Mouse (Mus musculus): Measurements from ENCODE around the gene Fras1. TPM values are rescaled to one million over a fixed set of nuclear protein-coding genes. Genes with fewer than 3 reads are reported as not detected.

Fras1 gene
- total and polyA plus RNA-seq, 3 experiments = 1.00 to 1.6 (median 1.3) TPM

DNA sequence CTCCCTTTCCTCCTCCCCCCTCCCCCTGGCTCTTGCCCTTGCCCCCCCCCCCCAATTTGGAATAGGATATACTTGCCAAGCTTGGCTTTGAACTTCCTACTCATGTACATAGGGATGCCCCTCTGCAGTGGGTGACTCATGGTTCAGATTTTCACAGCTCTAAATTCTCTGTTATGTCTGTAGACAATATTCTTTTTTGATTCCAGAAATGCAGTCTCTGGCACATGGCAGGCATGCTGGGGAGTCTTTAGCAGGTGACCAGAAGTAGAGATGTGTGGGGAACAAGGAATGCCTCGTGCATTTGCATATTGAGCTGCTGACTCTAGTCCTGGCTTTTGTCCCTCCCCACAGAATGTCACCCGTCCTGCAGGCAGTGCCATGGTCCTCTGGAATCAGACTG, 244.3 kb downstream of the Fras1 start:
- no peak overlapping the region for H3K9ac ChIP-seq (ENCODE audit: low read depth, low read length)
- DNase-seq = no peak
- TF ChIP-seq POLR2A (IDR thresholded peaks at IDR 0.05; ENCODE audit: insufficient read depth, low read depth, low read length) = no peak
- no peak for TF ChIP-seq EP300 (IDR thresholded peaks at IDR 0.05; ENCODE audit: insufficient read depth, low read depth, low read length)
- no peak for TF ChIP-seq CTCF (IDR thresholded peaks at IDR 0.05)
- no peaks in the 10 kb centered on the region for H3K79me2 ChIP-seq (replicated peaks; ENCODE audit: control insufficient read depth, insufficient read depth, low read length)
- 49% methylated on average over 2 of the region's 2 CpGs for WGBS
- H3K4me3 ChIP-seq = no peak overlapping the region
- intact Hi-C loops (cut with DNase I) = no loop called here
- no peaks in the 10 kb centered on the region for H3K36me3 ChIP-seq (ENCODE audit: control insufficient read depth, insufficient read depth, low read length)
- no peaks in the 10 kb centered on the region for H3K27me3 ChIP-seq (ENCODE audit: control insufficient read depth, insufficient read depth, low read length)
- no peak overlapping the region for H3K27ac ChIP-seq
- H3K4me1 ChIP-seq (ENCODE audit: control insufficient read depth, insufficient read depth, low read length) = no peaks in the 10 kb centered on the region; the same call in none of the 2 replicates

DNA sequence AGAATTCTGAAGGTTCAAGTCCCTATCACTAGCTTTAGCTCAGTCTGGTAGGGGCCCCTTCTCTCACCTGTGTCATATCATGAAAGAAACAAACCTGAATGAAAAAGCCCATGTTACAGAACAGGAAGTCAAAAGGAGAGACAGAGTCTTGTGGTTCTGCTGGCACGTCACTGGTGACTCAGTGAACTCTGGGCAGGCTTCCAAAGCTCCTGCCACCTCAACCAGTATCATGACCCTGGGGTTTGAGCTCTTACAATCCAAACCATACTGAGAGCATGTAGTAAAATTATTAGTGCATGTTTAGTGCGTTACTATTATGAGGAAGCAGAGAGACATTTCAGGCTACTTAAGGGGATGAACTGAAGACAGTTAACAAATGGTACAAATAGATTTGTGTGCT, 246.5 kb downstream of the Fras1 start:
- Histone ChIP-seq H3K4me3 (no peak overlapping the region), H3K79me2 (replicated peaks; ENCODE audit: control insufficient read depth, insufficient read depth, low read length) (no peaks in the 10 kb centered on the region), H3K4me1 (ENCODE audit: control insufficient read depth, insufficient read depth, low read length) (no peaks in the 10 kb centered on the region; the same call in none of the 2 replicates), H3K27ac (no peak overlapping the region), H3K27me3 (ENCODE audit: control insufficient read depth, insufficient read depth, low read length) (no peaks in the 10 kb centered on the region), H3K9ac (ENCODE audit: low read depth, low read length) (no peak overlapping the region), H3K36me3 (ENCODE audit: control insufficient read depth, insufficient read depth, low read length) (no peaks in the 10 kb centered on the region)
- intact Hi-C loops (cut with DNase I) = no loop called here
- 53% methylated on average over 2 of the region's 2 CpGs for WGBS
- TF ChIP-seq POLR2A (IDR thresholded peaks at IDR 0.05; ENCODE audit: insufficient read depth, low read depth, low read length) (no peak), EP300 (IDR thresholded peaks at IDR 0.05; ENCODE audit: insufficient read depth, low read depth, low read length) (no peak), CTCF (IDR thresholded peaks at IDR 0.05) (no peak)
- DNase-seq = no peak

DNA sequence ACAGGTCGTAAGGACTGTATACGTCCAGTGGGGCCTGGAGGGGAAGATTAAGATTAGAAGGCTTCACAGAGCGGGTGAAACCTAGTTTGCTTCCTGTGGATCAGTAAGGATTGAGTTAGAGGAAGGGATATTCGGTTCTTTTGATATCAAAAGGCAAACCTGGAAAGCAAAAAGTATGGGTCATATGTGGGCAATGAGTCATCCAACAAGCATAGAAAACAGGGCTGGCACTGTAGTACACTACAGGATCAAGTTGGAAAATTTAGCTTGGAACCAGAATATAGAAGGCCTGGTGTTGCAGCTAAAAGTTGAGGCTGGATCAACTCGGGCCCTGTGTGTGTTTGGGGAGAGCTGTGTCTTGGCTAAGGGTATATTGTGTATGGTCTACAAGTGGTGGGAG, 246.9 kb downstream of the Fras1 start:
- H3K4me1 ChIP-seq (ENCODE audit: control insufficient read depth, insufficient read depth, low read length) = no peaks in the 10 kb centered on the region; the same call in none of the 2 replicates
- TF ChIP-seq EP300 (IDR thresholded peaks at IDR 0.05; ENCODE audit: insufficient read depth, low read depth, low read length) (no peak), POLR2A (IDR thresholded peaks at IDR 0.05; ENCODE audit: insufficient read depth, low read depth, low read length) (no peak), CTCF (IDR thresholded peaks at IDR 0.05) (no peak)
- WGBS = 74% methylated on average over 5 of the region's 5 CpGs
- H3K27me3 ChIP-seq (ENCODE audit: control insufficient read depth, insufficient read depth, low read length) = no peaks in the 10 kb centered on the region
- no peaks in the 10 kb centered on the region for H3K36me3 ChIP-seq (ENCODE audit: control insufficient read depth, insufficient read depth, low read length)
- H3K9ac ChIP-seq (ENCODE audit: low read depth, low read length) = no peak overlapping the region
- no peak for DNase-seq
- H3K4me3 ChIP-seq = no peak overlapping the region
- intact Hi-C loops (cut with DNase I) = no loop called here
- no peak overlapping the region for H3K27ac ChIP-seq
- no peaks in the 10 kb centered on the region for H3K79me2 ChIP-seq (replicated peaks; ENCODE audit: control insufficient read depth, insufficient read depth, low read length)

DNA sequence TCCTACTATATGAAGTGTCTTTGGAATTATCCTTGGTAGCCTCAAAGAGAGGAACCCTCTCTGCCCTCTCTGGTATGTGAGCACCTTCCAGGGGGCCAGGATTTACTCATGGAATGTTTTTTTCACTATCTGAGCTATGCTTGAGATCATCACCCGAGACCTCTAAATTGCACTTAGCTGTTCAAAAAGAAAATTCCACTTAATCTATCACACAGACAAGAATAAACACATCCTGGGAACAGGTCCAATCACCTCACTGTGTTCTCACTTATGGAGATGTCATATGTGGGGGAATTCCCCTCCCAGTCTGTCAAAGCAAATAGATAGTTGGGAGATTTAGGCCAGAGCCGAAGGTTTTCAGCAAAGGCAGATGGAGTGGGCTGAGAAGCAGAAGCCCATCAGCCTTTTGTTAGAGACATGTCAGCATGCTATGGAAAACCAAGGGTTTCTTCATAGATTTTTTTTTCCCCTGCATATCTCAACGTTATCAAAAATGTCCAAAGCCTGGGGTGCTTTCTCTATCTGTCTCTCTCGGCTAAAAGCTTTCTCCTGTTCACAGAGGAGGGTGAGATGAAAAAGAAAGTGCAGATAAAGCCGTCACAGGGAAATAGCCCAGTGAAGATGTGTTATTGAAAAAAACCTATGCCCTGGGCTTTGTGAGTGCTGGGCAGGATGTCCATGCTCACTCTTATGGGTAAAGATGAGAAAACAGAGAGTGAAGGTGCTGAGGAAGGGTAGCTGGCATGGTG, 249.0 kb downstream of the Fras1 start:
- no peak for TF ChIP-seq EP300 (IDR thresholded peaks at IDR 0.05; ENCODE audit: insufficient read depth, low read depth, low read length)
- TF ChIP-seq CTCF (IDR thresholded peaks at IDR 0.05) = no peak
- no peak for TF ChIP-seq POLR2A (IDR thresholded peaks at IDR 0.05; ENCODE audit: insufficient read depth, low read depth, low read length)

DNA sequence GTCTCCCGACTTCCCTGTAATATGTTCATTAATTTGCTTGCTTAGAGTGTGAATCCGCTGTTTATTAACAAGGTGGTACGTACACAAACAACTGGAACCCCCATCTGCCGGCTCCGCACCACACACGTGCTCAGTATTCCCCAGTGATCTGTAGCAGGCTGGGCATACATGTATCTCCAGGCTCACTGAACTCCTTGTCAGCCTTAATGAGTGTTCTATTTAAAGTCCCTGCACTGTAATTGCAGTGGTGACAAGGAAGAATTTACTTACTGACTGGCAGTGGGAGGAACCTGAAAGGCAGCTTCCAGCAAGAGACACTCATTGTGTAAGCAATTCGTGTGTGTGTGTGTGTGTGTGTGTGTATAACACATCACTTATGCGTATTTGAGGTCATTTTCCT, 256.1 kb downstream of the Fras1 start:
- Histone ChIP-seq H3K27ac (no peak overlapping the region), H3K27me3 (ENCODE audit: control insufficient read depth, insufficient read depth, low read length) (no peaks in the 10 kb centered on the region), H3K9ac (ENCODE audit: low read depth, low read length) (no peak overlapping the region), H3K4me3 (no peak overlapping the region), H3K4me1 (ENCODE audit: control insufficient read depth, insufficient read depth, low read length) (no peaks in the 10 kb centered on the region), H3K36me3 (ENCODE audit: control insufficient read depth, insufficient read depth, low read length) (no peaks in the 10 kb centered on the region), H3K79me2 (replicated peaks; ENCODE audit: control insufficient read depth, insufficient read depth, low read length) (no peaks in the 10 kb centered on the region)
- no peak for DNase-seq
- TF ChIP-seq EP300 (IDR thresholded peaks at IDR 0.05; ENCODE audit: insufficient read depth, low read depth, low read length) (no peak), POLR2A (IDR thresholded peaks at IDR 0.05; ENCODE audit: insufficient read depth, low read depth, low read length) (no peak), CTCF (IDR thresholded peaks at IDR 0.05) (no peak)
- WGBS = 49% methylated on average over 8 of the region's 8 CpGs
- intact Hi-C loops (cut with DNase I) = no loop called here

More for the DNA sequence above, 249.0 kb downstream of the Fras1 start:
- H3K9ac ChIP-seq (ENCODE audit: low read depth, low read length) = no peak overlapping the region
- H3K36me3 ChIP-seq (ENCODE audit: control insufficient read depth, insufficient read depth, low read length) = no peaks in the 10 kb centered on the region
- H3K4me1 ChIP-seq (ENCODE audit: control insufficient read depth, insufficient read depth, low read length) = no peaks in the 10 kb centered on the region; the same call in 1 of the 2 replicates
- H3K27me3 ChIP-seq (ENCODE audit: control insufficient read depth, insufficient read depth, low read length) = no peaks in the 10 kb centered on the region
- H3K79me2 ChIP-seq (replicated peaks; ENCODE audit: control insufficient read depth, insufficient read depth, low read length) = no peaks in the 10 kb centered on the region
- 22% methylated on average over 5 of the region's 5 CpGs for WGBS
- no peak overlapping the region for H3K4me3 ChIP-seq
- no peak overlapping the region for H3K27ac ChIP-seq
- no peak for DNase-seq
- intact Hi-C loops (cut with DNase I) = no loop called here

DNA sequence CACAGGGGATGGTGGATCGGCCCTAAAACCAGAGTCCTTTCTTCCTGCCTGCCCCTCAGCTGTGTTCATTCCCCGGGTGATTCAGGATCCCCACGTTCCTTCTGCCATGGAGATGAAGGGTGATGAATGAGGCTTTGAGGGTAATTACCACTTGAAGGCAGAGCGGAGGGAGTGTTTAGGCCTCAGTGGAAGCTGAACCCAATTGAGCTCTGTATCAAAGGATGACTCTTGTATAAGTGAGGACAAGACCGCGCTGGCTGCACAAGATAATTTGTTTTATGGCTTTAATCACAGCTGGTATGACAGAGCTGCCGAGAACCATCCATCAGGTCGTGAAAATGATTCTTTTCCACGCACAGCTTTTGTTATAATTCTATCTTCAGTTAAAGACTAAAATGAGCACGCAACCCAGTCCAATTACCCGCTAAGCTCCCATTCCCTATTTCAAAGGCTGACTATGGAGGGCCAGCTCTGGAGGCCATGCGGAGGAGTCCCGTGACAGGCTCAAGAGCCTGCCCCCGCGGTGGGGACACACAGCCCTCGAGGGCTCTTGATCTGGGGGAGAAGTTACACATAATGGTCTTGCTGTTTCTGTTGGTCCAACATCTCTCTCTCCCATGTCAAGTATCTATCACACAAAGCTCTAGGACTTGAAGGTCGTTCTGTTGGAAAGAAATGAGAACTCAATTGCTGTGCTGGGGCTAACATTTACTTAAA, 261.5 kb downstream of the Fras1 start:
- H3K36me3 ChIP-seq (ENCODE audit: control insufficient read depth, insufficient read depth, low read length) = no peaks in the 10 kb centered on the region
- H3K4me3 ChIP-seq = no peak overlapping the region
- H3K27me3 ChIP-seq (ENCODE audit: control insufficient read depth, insufficient read depth, low read length) = no peaks in the 10 kb centered on the region
- H3K27ac ChIP-seq = no peak overlapping the region
- no peak overlapping the region for H3K9ac ChIP-seq (ENCODE audit: low read depth, low read length)
- TF ChIP-seq EP300 (IDR thresholded peaks at IDR 0.05; ENCODE audit: insufficient read depth, low read depth, low read length) (no peak), POLR2A (IDR thresholded peaks at IDR 0.05; ENCODE audit: insufficient read depth, low read depth, low read length) (no peak), CTCF (IDR thresholded peaks at IDR 0.05) (no peak)
- DNase-seq = no peak
- H3K4me1 ChIP-seq (ENCODE audit: control insufficient read depth, insufficient read depth, low read length) = no peaks in the 10 kb centered on the region
- 87% methylated on average over 17 of the region's 17 CpGs for WGBS
- intact Hi-C loops (cut with DNase I) = no loop called here
- H3K79me2 ChIP-seq (replicated peaks; ENCODE audit: control insufficient read depth, insufficient read depth, low read length) = no peaks in the 10 kb centered on the region

Measured in heart, adult 2 months (tissue).